Mouse (Mus musculus) lung, postnatal 36 days (tissue): ENCODE results near the gene Mapk1.

Source experiments
- DNase-seq: peaks from one replicate; pipeline ENCODE4 v3.0.0; 2022; ENCODE audit warnings: mixed read lengths

Mapk1 gene

GRCm38 (mm10) chr16:17018071-17018470 is 34.9 kb downstream of the Mapk1 start:
- no peak for DNase-seq

GRCm38 (mm10) chr16:17024469-17025148 is 41.4 kb downstream of the Mapk1 start:
- DNase-seq: peak; percentile 14

DNA sequence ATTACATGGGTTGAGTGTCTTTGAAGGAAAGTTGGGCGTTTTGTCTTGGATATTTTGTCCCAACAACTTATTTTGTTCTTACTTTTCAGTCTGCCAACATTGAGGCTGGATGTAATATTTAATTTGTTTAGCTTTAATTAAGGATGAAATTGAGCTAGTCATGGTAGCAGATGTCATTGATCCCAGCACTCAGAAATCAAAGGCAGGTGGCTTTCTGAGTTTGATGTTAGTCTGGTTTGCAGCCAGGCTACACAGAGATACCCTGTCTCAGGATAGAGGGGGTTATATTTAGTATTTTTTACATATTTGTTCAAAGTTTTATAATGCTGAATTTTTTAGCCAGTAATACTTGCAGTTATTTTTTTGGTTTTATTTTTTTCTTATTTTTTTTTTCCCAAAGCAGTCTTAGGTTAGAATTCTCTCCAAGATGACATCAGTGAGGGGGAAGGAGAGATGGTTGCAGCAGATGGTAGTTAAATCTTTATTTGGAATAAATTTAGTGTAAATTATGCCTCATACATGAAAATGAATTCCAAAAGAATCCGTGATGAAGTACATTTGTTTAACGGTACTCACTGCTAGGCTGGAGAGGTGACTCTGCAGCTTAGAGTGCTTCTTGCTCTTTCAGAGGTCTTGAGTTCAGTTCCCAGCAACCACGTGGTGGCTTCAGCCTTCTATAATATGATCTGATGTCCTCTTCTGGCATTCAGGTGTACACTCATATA is 47.0 kb downstream of the Mapk1 start:
- DNase-seq: no peak

GRCm38 (mm10) chr16:17033754-17034153 is 50.6 kb downstream of the Mapk1 start:
- DNase-seq: no peak

DNA sequence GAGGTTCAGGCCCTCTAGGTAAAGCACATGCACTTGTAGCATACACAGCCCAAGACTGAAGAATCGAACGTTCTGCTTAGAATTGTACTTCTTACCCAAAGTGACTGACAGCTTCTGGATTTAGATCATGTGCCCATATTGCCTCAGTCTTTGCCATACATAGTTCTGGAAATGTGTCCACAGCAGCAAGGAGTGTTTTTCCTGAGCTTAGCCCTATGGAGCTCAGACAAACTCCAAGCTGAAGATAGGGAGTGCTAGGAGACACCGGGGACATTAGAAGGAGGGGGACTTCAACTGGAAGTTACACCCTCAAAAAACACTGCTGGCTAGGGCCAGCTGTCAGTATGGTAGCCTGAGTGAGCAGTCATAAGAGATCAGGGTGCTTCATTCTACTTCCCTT is 57.5 kb downstream of the Mapk1 start:
- no peak for DNase-seq

GRCm38 (mm10) chr16:17041417-17041816 is 58.2 kb downstream of the Mapk1 start:
- DNase-seq: no peak

DNA sequence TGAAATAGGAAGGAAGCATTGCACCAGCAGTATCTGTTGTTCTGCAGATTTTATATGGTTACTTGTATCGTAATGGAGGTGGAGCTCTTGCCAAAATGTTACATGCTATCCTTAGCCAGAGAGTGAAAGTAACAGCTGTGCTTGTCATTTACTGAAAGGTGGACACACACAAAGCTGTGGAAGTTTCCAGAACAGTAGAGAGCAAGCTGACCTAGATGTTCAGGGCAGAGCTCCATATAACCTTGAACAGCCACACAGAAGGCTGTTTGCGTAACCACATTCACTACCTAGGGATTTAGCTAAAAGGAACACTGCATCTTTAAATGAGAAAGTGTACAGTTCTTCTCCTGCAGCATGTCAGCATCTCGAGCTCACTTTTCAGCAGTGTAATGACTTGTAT is 61.1 kb downstream of the Mapk1 start:
- DNase-seq: no peak

DNA sequence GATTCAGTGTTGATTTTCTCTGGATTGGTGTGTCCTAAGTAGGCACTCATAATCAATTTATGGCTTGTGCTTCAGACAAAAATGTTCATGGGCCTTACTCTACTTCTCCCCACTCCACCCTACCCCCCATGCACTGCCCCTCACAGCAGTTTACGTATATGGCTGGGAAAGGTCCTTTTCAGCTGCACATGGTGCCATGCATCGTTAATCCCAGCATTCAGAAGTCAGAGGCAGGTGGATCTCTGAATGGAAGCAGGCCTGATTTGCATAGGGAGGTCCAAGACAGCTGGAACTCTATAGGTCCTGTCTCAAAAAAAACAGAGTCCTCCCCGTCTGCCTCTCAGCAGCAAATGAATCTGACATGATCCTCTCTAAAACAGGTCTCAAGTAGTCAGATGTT is 62.1 kb downstream of the Mapk1 start:
- no peak for DNase-seq

DNA sequence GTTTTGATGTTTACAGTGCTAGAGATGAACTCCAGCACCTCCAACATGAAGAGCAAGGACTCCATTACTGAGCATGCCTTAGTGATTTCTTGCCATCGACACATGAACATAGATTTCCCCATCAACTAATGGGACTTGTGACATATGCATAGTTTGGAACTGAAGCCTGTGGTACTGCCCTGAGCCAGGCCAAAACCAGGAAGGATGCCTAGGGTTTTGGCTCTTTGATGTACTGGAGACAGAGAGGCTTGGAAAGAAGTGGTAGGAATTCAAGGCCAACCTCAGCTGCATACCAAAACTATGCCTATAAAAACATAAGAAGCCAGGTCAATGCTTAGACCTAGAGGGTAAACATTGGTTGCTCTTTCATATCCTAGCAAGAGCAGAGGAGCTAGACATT is 66.7 kb downstream of the Mapk1 start:
- no peak for DNase-seq

GRCm38 (mm10) chr16:17052087-17052486 is 68.9 kb downstream of the Mapk1 start:
- DNase-seq: no peak

- DNase-seq: no peak
These were observed 70.7 kb downstream of the Mapk1 start for GRCm38 (mm10) chr16:17053903-17054302.

DNA sequence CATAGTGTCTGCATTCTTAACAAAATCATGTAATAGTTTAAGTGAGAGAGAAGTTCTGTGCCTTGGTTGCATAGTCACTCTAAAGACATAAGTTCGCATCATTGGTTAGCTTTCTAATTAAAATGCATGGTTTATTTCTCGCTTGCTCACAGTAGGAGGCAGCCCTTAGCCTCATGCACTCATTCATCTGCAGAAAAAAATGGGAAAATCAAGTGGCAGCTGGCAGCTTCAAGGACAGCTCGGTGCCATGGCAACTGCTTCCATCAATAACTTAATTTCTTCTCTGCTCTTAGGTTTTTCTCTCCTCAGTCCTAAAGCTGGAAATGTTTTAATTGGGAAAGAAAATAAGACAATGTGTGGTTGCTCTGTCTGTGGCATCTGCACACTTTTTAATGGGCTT is 72.4 kb downstream of the Mapk1 start:
- no peak for DNase-seq

DNA sequence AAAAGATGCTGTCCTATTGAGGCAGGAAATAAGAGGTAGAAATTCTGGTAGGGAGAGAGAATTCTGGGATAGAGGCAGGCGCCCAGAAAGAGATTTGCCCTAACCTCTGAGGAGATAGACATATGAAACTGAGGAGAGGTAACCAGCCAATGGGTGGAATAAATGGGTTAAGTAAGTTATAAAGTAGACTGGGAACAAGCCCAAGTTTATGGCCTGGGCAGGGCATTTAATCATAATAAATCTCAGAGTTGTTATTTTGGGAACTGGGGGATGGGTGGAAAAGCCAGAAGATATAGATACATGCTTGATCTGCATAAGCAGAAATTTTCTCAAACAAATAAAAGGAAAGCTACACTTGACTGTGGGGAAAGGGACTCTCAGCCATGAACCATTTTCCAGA is 79.2 kb downstream of the Mapk1 start:
- DNase-seq: no peak

DNA sequence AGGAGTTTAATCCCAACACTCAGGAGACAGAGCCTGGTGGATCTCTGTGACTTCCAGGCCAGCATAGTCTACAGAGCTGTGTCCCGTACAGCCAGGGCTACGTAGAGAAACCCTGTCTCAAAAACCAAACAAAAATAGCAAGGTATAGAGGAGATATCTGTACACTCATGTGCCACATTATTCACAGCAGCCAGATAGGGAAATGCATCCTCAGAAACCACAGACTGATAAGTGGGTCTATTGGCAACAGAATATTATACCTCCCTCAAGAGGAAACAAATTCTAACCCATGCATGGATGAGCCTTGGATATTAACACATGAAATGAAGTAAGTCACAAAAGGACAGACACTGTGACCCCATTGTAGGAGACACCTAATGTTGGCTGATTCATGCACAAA is 84.4 kb downstream of the Mapk1 start:
- no peak for DNase-seq

DNA sequence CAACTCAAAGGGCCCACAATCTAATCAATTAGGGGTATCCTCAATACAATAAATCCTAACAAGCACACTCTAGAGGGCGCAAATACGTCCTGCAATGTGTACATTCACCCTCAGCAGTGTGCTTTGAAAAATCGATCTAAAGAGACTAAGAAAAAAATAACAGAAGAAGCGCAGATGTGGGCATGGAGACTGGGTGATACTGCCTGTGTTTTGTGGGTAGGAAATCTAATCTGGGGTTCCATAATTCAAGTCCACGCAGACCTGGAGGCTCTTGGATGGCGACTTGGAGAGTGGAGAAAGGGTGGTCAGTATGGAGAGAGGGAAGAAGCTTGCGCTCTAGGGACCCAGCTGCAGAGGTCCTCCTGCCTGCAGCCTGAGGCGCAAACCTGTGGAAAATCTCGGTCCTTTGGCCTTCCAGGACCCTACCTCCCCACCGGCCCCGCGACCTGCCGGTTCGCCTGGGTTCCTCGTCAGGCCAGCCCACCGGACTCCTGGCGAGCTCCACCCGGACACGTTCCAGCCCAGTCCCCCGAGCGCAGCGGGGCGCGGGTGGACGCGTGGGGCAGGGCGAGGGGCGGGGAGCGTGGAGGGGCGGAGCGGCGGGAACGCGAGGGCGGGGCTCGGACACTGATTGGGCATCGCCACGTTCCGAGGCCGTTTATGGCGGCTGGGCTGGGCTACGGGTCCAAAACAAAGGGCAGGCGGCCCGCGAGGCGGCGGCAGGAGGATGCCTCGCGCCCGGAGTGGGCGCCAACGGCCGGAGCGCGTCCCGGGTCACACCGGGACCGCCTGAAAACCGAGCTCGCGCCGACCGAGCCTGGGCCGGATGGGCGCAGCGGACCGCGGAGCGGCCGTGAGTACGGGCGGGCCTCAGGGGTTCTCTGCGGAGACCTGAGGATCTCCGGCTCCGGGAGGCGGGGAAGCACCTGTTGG is 86.6 kb downstream of the Mapk1 start, which contains the start of gene Ypel1:
TSS of gene Ypel1 (plus strand) at position 186 of the 933 bp plus-strand sequence.
- peak; percentile 90 for DNase-seq

DNA sequence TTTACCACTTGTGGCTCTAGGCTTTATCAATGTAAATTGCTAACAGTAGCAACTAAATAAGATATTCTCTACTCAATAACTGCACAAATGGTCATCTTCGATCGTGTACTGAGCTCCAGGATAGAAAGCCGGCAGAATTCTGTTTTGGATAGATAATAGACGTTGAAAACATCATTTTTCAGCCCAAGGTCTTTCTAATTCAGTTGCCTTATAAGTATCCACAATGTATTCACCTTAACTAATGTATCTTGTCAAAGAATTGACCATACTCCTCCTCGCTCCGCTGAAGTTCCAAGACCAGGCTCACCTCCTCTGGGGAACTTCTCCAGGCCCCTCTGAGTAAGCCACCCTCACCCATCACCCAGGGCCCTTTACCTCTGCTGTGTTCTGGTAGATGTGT is 87.5 kb downstream of the Mapk1 start:
- DNase-seq: no peak

DNA sequence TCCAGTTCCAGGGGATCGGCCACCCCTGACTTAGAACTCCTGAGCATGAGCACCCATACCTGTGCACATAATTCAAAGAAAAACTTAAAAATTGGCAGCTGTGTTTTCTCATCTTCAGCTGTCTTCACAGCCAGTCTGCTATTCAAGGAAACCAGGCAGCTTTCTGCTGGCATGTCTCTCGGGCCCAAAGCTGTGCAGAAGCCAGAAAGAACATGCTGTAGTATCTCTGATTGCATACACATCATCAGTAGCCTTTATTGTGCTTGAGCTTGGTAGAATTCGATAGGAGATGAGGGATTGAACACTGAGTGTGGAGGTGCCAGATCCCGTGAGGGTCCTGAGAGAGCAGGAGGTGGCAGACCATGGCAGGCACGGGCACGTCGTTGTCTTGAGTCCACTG is 89.8 kb downstream of the Mapk1 start:
- DNase-seq: no peak

DNA sequence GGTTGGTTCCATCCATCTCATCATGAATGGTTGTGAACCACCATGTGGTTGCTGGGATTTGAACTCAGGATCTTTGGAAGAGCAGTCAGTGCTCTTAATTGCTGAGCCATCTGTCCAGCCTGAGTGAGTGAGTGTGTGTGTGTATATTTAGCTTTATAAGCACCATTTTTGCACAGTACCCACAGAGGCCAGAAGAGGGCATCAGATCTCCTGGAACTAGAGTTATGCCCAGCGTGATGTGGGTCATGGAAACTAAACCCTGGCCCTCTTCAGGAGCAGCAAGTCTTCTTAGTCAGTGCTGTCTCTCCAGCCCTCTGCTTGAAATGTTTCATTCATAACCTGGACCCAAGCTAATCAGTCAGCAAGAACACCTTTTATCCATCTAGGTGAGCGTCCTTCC is 93.1 kb downstream of the Mapk1 start:
- DNase-seq: no peak

- DNase-seq: no peak
These were observed 93.7 kb downstream of the Mapk1 start for GRCm38 (mm10) chr16:17076869-17077268.

GRCm38 (mm10) chr16:17078101-17078500 is 94.9 kb downstream of the Mapk1 start:
- no peak for DNase-seq

DNA sequence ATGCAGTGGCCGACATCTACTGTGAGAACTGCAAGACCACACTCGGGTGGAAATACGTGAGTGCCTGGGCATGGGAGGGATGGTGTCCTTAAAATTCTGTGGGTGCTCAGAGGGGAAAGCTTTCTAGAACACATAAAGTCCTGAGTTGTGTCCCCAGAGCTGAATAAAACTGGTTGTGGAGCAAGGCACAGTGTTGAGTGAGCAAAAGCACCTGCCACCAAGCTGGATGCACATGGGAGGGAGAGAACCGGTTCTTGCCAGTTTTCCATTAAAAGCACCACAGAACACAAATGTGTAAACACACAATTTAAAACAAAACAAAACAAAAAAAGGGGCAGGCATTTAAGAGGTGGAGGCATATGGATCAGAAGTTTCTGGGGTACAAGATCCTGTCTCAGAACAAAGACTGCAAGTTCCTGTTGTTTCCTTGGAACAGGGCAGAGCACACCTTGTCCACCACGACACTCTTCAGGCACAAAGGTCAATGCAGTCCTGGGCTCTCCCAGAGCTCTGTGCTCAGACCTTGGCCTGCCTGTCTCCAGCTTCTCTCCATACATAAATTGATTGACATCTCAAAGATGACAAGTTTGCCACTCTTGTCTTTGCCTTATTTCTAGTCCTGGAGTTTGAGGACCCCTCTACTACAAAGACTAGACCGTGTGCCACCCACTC is 99.1 kb downstream of the Mapk1 start:
- DNase-seq: peak; percentile 56

DNA sequence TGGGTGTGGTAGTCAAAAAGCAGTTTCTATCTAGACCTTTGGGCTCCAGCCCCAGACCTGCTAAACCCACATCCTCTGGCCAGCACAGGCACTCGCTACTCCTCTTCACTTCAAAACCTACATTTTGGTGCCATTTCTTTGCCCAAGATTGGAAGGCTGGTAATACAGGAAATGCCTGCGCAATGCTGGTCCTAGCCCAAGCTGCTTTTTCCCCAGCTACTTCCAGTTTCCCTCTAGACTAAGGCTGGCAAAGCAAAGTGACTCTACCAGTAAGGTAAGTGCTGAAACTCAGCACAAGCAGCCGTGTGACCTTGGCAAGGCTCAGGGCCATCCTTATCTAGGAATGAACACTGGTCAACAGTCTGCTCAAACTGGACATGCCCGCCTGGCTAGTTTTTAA is 102.5 kb downstream of the Mapk1 start:
- DNase-seq: peak; percentile 59

- DNase-seq: no peak
These were observed 103.1 kb downstream of the Mapk1 start for GRCm38 (mm10) chr16:17086241-17086640.
